Mouse (Mus musculus) ES-E14 (cell line): Measurements from ENCODE around the gene Tmem189.

Experiments used
- CHD2 ChIP-seq: IDR thresholded peaks from 2 replicates; pipeline ENCODE4 v1.6.1; 2014; ENCODE audit warnings: mild to moderate bottlenecking, low read depth, low read length, inconsistent platforms
- HCFC1 ChIP-seq: IDR thresholded peaks from 2 replicates; pipeline ENCODE4 v1.6.1; 2012; ENCODE audit warnings: low read length, inconsistent platforms, borderline replicate concordance; ENCODE audit not compliant: insufficient read depth
- MAFK ChIP-seq: IDR thresholded peaks from 2 replicates; pipeline ENCODE4 v1.6.1; 2014; ENCODE audit warnings: mild to moderate bottlenecking, low read depth, low read length, inconsistent platforms; ENCODE audit not compliant: insufficient read depth
- ZC3H11A ChIP-seq: IDR thresholded peaks from 2 replicates; pipeline ENCODE4 v1.6.1; 2012; ENCODE audit warnings: low read depth, mild to moderate bottlenecking, inconsistent platforms, low read length, borderline replicate concordance
- ZNF384 ChIP-seq: IDR thresholded peaks from 2 replicates; pipeline ENCODE4 v1.6.1; 2012; ENCODE audit warnings: low read depth, low read length, inconsistent platforms

GRCm38 (mm10) chr2:167704409-167704808 lies 14.8 kb upstream of the Tmem189 start:
- TF ChIP-seq ZC3H11A (no peak), MAFK (no peak), CHD2 (no peak), HCFC1 (no peak), ZNF384 (no peak)
